Mouse (Mus musculus) layer of hippocampus, adult 18-20 months (tissue): ENCODE results near the gene Shroom3. TPM values are rescaled to one million over a fixed set of nuclear protein-coding genes. Genes with fewer than 3 reads are reported as not detected.

ENCODE experiments used
- DNase-seq, 2 experiments: peaks; one replicate each; pipeline ENCODE4 v3.0.0; 2022; ENCODE audit warnings: low spot score in 2 of 2
- total RNA-seq, 2 experiments: library from RNA; stranded (reverse); gene quantifications; 2 replicates each; pipeline ENCODE4 v1.2.3; 2021

Shroom3 gene
- total RNA-seq, 2 experiments from 2014 or later: 2.3 to 2.5 TPM

- DNase-seq: no peak
These were observed 62.4 kb downstream of the Shroom3 start for GRCm38 (mm10) chr5:92745390-92746253.

- no peak for DNase-seq
These were observed 68.3 kb downstream of the Shroom3 start for GRCm38 (mm10) chr5:92751488-92751887.

- peak in 1 of 2 experiments; percentile 9 for DNase-seq
These were observed 72.1 kb downstream of the Shroom3 start for GRCm38 (mm10) chr5:92755241-92755775.

GRCm38 (mm10) chr5:92759156-92759745 is 76.0 kb downstream of the Shroom3 start:
- no peak for DNase-seq

- no peak for DNase-seq
These were observed 77.3 kb downstream of the Shroom3 start for GRCm38 (mm10) chr5:92760542-92760941.

GRCm38 (mm10) chr5:92761615-92762353 is 78.5 kb downstream of the Shroom3 start:
- DNase-seq: no peak

- no peak for DNase-seq
These were observed 79.2 kb downstream of the Shroom3 start for GRCm38 (mm10) chr5:92762425-92762824.

GRCm38 (mm10) chr5:92763546-92763952 is 80.3 kb downstream of the Shroom3 start:
- DNase-seq: no peak

- DNase-seq: no peak
These were observed 83.1 kb downstream of the Shroom3 start for GRCm38 (mm10) chr5:92766301-92766700.

- DNase-seq: no peak
These were observed 84.1 kb downstream of the Shroom3 start for GRCm38 (mm10) chr5:92767194-92767777.

- no peak for DNase-seq
These were observed 84.6 kb downstream of the Shroom3 start for GRCm38 (mm10) chr5:92767857-92768291.

GRCm38 (mm10) chr5:92773821-92774220 is 90.6 kb downstream of the Shroom3 start:
- no peak for DNase-seq

GRCm38 (mm10) chr5:92774419-92774818 is 91.2 kb downstream of the Shroom3 start:
- no peak for DNase-seq

GRCm38 (mm10) chr5:92774893-92775292 is 91.7 kb downstream of the Shroom3 start:
- no peak for DNase-seq

GRCm38 (mm10) chr5:92778395-92778794 is 95.2 kb downstream of the Shroom3 start:
- no peak for DNase-seq

GRCm38 (mm10) chr5:92781082-92781481 is 97.8 kb downstream of the Shroom3 start:
- DNase-seq: no peak

- DNase-seq: no peak
These were observed 101.0 kb downstream of the Shroom3 start for GRCm38 (mm10) chr5:92784037-92784860.

GRCm38 (mm10) chr5:92785870-92786436 is 102.7 kb downstream of the Shroom3 start:
- no peak for DNase-seq

- no peak for DNase-seq
These were observed 105.8 kb downstream of the Shroom3 start for GRCm38 (mm10) chr5:92788990-92789389.
